Mouse (Mus musculus) embryo, embryonic 10 days (tissue): ENCODE measurements at regions not wholly inside any gene's neighbourhood (a gene's known extent, or its start where the extent isn't known, plus 50 kb on each side); places are given as distances from the start of the nearest gene placed in this dataset.
A peak's percentile ranks its signal among the peaks of the same experiment; 100 is the strongest.

Experiments
- DNase-seq: peaks from one replicate; pipeline ENCODE4 v3.0.0-alpha.2; 2015; ENCODE audit warnings: low spot score

GRCm38 (mm10) chr4:105970056-105970455 is 180.4 kb downstream of the Gm12728 start:
- no peak for DNase-seq

- no peak for DNase-seq
These were observed 183.1 kb downstream of the Gm12728 start for GRCm38 (mm10) chr4:105972736-105973135.

GRCm38 (mm10) chr4:105973769-105974397 is 184.2 kb downstream of the Gm12728 start:
- no peak for DNase-seq

- DNase-seq, result no peak
These were observed 185.3 kb downstream of the Gm12728 start for GRCm38 (mm10) chr4:105974948-105975347.

GRCm38 (mm10) chr4:105979048-105979447 is 189.4 kb downstream of the Gm12728 start:
- no peak for DNase-seq

GRCm38 (mm10) chr4:105983018-105983417 is 193.3 kb downstream of the Gm12728 start:
- no peak for DNase-seq

- DNase-seq, result no peak
These were observed 198.4 kb downstream of the Gm12728 start for GRCm38 (mm10) chr4:105987963-105988602.

- DNase-seq, result no peak
These were observed 203.0 kb downstream of the Gm12728 start for GRCm38 (mm10) chr4:105992581-105993127.

- DNase-seq, result no peak
These were observed 204.7 kb downstream of the Gm12728 start for GRCm38 (mm10) chr4:105994390-105994798.

- DNase-seq, result no peak
These were observed 206.4 kb downstream of the Gm12728 start for GRCm38 (mm10) chr4:105996060-105996459.

GRCm38 (mm10) chr4:105996893-105997630 is 207.4 kb downstream of the Gm12728 start:
- DNase-seq, result no peak

GRCm38 (mm10) chr4:106002516-106002915 is 212.8 kb downstream of the Gm12728 start:
- no peak for DNase-seq

GRCm38 (mm10) chr4:106005936-106006335 is 216.3 kb downstream of the Gm12728 start:
- DNase-seq, result no peak

GRCm38 (mm10) chr4:106007334-106008190 is 217.9 kb downstream of the Gm12728 start:
- no peak for DNase-seq

- no peak for DNase-seq
These were observed 227.5 kb downstream of the Gm12728 start for GRCm38 (mm10) chr4:106017065-106017646.

GRCm38 (mm10) chr4:106018936-106019335 is 229.3 kb downstream of the Gm12728 start:
- no peak for DNase-seq

GRCm38 (mm10) chr4:106020338-106020737 is 230.7 kb downstream of the Gm12728 start:
- DNase-seq, result no peak

GRCm38 (mm10) chr4:106024591-106024990 is 234.9 kb downstream of the Gm12728 start:
- no peak for DNase-seq

- peak; percentile 58 for DNase-seq
These were observed 236.4 kb downstream of the Gm12728 start for GRCm38 (mm10) chr4:106025966-106026637.

GRCm38 (mm10) chr4:106040376-106040775 is 250.7 kb downstream of the Gm12728 start:
- DNase-seq, result peak; percentile 8

- no peak for DNase-seq
These were observed 252.8 kb downstream of the Gm12728 start for GRCm38 (mm10) chr4:106042456-106042855.
